Mouse (Mus musculus) embryo, embryonic 11.5 days (tissue): ENCODE measurements around the gene Zfp654.

ENCODE experiments used
- DNase-seq: peaks from one replicate; pipeline ENCODE4 v3.0.0-alpha.2; 2012; ENCODE audit warnings: low read depth, low spot score

The Zfp654 gene

GRCm38 (mm10) chr16:64852891-64853290, 1.4 kb upstream of the Zfp654 start:
- DNase-seq: no peak

- no peak for DNase-seq
These were observed 1.0 kb upstream of the Zfp654 start for GRCm38 (mm10) chr16:64852441-64852871.

GRCm38 (mm10) chr16:64851085-64851562, 328 bp downstream of the Zfp654 start:
- peak; percentile 26 for DNase-seq

GRCm38 (mm10) chr16:64850287-64851084, 966 bp downstream of the Zfp654 start:
- no peak for DNase-seq

- no peak for DNase-seq
These were observed 5.5 kb downstream of the Zfp654 start for GRCm38 (mm10) chr16:64845947-64846346.

GRCm38 (mm10) chr16:64842374-64842729, 9.1 kb downstream of the Zfp654 start:
- DNase-seq: no peak

GRCm38 (mm10) chr16:64841481-64842373, 9.7 kb downstream of the Zfp654 start:
- no peak for DNase-seq

GRCm38 (mm10) chr16:64836709-64837108, 14.7 kb downstream of the Zfp654 start:
- DNase-seq: no peak

- DNase-seq: no peak
These were observed 15.4 kb downstream of the Zfp654 start for GRCm38 (mm10) chr16:64835996-64836545.

GRCm38 (mm10) chr16:64830291-64830690, 21.2 kb downstream of the Zfp654 start:
- no peak for DNase-seq

- DNase-seq: no peak
These were observed 27.0 kb downstream of the Zfp654 start for GRCm38 (mm10) chr16:64824474-64824873.

GRCm38 (mm10) chr16:64823890-64824289, 27.6 kb downstream of the Zfp654 start:
- no peak for DNase-seq

- no peak for DNase-seq
These were observed 34.2 kb downstream of the Zfp654 start for GRCm38 (mm10) chr16:64817094-64817765.

GRCm38 (mm10) chr16:64803041-64803440, 48.4 kb downstream of the Zfp654 start:
- DNase-seq: no peak

- no peak for DNase-seq
These were observed 49.8 kb downstream of the Zfp654 start for GRCm38 (mm10) chr16:64801638-64802037.

- DNase-seq: no peak
These were observed 51.1 kb downstream of the Zfp654 start for GRCm38 (mm10) chr16:64800393-64800792.

- no peak for DNase-seq
These were observed 56.6 kb downstream of the Zfp654 start for GRCm38 (mm10) chr16:64794802-64795201.

- no peak for DNase-seq
These were observed 61.7 kb downstream of the Zfp654 start for GRCm38 (mm10) chr16:64789706-64790105.

- DNase-seq: no peak
These were observed 75.9 kb downstream of the Zfp654 start for GRCm38 (mm10) chr16:64775516-64775915.

GRCm38 (mm10) chr16:64771431-64771818, 80.0 kb downstream of the Zfp654 start:
- DNase-seq: no peak
